Mouse (Mus musculus): ENCODE data around the gene Blvrb.

The Blvrb gene

DNA sequence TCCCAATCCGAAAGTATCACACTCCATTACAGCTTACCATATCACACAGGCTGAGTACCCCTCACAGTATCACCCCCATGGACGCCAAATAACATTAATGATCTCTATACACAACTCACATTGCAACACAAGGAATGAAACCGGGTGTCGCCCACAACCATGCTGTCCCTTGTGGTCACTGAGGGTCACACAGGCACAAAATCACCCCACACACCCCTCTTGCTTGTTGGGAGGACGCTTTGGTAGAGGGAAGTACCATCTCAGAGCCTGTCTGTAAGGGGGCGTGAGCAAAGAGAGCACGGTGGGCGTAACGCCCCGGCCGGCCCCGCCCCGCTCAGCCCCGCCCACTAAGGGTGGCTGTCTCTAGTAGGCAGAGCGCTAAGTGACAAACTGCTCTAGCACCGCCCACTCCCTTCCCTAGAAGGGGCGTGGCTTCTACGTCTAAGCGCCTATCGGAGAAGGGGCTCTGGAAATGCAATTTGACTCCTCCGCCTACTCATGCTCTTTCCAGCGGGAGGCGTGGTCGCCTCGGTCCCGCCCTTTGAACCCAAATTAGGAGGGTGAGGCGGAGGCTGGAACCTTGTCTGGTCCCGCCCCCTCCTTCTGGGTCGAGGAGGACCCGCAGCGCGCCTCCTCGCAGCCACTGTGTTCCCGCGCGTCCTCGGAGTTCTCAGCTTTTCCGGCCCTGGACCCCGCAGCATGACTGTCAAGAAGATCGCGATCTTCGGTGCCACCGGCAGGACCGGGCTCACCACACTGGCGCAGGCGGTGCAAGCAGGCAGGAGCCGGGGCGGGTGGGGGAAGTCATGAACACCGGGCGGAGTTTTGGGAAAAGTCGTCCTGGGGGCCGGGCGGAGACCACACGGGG lies at the start of gene Blvrb, which contains the start of gene Sptbn4:
TSS of gene Blvrb (plus strand) at position 560 of the 868 bp plus-strand sequence.
TSS of gene Sptbn4 (minus strand) at position 268 of the 868 bp plus-strand sequence.
- peak; percentile 100 for DNase-seq (ENCODE audit: inconsistent ontology term)

DNA sequence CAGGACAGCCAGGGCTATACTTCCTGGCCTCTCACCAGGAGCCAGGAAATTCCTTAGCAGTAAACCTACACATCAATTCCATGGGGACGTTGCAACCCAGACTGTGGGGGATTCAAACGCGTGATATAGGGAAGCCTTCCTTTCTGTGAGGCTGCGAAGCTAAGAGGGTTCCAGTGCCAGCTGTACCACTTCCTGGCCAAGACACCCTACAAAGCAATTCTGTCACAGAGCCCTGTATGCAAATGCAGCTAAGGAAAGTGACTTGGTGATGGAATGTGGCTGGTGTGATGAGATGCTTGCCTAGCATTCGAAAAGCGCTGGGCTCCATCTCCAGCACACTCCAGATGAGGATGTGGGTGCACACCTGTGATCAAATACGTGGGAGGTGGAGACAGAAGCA lies 47.2 kb upstream of the Blvrb start:
- no peak for DNase-seq (ENCODE audit: inconsistent ontology term)

DNA sequence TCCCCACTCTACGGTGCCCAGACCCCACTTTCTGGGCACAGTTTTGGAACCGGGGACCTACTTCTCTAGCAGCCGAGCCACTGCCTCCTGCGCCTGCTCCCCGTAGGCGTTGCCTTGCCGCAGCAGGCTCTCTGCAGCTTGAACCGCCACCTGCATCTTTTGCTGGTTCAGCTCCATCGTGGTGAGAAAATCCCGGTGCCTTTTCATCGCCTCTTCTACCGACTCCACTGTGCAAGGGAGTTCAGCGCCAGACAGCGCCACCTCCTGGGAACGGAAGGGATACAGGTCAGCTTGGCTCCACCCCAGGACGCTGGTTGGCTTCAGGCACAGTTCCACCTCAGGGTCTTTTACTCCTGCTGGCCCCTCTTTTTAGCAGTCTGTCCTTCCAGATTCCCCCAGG lies 45.1 kb upstream of the Blvrb start:
- DNase-seq (ENCODE audit: inconsistent ontology term): peak; percentile 22

DNA sequence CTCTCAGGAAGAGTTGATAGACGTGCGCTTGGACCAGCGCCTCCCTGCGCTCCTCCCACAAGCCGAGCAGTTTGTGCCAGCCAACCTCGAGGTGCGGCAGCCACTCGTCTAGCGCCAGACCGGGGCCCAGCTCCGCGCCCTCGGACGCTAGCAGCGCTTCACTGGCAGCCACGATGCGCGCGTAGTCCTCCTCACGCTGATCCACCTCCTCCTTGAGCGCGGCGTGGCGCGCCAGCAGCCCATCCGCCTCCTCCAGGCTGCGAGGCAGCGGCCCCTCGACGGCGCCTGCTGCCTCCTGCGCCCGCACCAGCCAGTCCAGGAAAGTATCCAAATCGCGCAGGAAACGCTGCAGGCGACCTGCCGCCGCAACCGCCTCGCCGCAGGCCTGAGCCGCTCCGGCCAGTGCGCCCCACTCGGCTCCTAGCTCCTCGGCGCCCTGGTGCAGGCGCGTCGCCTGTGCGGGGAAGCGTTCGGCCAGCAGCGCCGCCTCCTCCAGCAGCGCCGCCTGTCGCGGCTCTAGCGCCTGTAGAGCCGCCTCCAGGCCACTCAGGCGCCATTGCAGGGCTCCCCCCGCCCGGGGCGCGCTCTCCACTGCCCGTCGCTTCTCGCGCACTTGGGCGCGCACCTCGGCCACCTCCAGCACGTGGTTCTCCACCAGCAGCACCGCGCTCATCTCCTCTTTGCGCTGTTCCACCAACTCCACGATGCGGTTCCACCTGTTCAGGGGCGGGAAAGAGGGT lies 43.4 kb upstream of the Blvrb start:
- DNase-seq (ENCODE audit: inconsistent ontology term): no peak

DNA sequence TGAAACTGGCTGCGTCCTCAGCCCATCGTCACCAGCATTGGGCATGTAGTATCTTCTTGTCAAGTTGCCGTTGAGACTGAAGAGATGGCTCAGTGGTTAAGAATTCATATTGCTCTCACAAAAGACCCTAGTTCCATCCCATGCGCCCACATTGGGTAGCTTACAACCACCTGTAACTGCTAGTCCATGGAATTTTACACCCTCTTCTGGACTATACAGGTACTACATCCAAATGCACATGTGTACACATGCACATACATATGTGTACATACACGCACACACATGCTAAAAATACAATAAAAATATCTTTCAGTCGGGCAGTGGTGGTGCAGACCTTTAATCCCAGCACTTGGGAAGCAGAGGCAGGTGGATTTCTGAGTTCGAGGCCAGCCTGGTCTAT lies 41.3 kb upstream of the Blvrb start:
- no peak for DNase-seq (ENCODE audit: inconsistent ontology term)

DNA sequence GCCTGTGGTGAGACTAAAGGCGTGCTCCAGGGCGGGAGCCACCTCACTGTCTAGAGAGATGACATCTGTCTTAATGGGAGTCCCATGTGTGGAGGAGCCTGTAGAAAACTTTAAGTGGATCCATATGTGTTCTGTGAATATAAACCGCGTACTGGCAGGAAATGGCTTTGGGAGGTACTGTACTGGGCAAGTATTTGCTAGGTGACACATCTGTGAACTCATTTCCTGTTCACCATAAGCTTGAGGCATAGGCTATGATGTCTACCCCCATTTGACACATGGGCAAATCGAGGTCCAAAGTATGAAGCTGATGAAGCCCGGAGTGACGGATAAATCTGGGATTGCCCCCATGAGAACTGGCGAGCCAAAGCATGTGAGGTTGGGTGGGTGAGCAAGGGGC lies 40.0 kb upstream of the Blvrb start:
- no peak for DNase-seq (ENCODE audit: inconsistent ontology term)

DNA sequence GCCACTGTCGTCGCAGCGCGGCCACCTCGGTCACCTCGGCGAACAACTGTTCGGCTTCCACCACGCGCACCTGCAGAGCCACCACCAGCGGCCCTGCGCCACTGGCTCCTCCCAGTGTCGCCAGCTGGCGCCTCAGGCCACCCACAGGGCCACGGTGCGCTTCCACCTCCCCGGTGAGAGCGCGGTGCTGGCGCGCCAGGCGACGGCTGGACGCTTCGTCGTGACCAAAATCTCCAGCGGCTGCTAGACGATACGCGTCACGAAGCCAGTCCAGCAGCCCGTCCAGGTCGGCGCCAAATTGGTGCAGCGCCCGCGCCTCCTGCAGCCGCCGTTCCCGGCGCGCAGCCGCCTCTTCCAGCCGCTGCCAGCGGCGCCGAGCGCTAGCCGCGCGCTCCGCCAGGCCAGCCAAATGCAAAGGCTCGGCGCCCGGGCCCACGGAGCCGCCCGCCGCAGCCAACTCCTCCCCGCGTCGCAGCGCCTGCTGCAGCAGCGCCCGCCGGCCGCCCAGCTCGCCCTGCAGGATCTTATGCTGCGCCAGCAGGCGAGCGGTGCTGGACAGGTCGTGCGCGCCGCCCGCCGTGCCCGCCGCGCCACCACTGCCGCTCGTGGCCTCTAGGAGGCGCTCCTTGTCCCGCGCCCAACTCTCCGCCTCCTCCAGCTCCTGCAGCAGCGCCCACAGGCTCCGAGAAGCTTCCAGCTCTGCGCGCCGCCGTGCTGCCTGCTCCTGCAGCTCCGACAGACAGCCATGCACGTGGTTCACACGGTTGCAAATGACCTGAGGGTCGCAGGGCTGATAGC lies 39.2 kb upstream of the Blvrb start:
- peak; percentile 80 for DNase-seq (ENCODE audit: inconsistent ontology term)

DNA sequence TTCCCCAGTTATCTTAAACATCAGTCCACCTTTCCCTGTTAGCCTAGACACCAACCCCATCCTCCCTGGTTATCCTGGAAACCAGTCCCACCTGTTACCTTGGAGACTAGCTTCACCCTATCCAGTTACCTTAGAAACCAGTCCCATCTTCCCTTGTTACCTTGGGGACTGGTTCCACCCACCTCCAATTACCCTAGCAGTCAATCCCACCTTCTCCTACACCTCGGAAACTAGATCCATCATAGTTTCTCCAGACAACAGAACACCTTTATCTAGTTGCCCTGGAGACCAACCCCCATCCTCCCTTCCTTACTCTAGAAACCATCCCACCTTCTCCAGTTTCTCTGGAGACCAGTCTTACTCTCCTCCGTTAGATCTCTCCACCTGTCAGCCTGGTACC lies 30.6 kb upstream of the Blvrb start:
- DNase-seq (ENCODE audit: inconsistent ontology term): no peak

DNA sequence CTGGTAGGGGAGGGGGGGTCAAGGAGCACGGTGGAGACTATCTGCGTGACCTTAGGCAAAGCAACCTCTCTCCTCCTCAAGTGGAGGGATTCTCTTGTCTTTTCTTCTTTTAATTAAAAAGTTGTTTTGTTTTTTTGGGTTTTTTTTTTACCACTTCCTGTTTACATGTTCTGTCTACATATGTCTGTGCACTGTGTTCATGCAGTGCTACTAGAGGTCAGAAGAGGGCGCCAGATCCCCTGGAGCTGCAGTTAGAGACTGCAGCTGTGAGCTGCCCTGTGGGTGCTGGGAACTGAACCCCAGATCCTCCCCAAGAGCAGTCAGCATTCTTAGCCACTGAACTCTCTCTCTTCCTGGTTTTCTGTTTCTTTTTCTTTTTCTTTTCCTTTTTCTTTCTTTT lies 28.7 kb upstream of the Blvrb start:
- DNase-seq (ENCODE audit: inconsistent ontology term): no peak

DNA sequence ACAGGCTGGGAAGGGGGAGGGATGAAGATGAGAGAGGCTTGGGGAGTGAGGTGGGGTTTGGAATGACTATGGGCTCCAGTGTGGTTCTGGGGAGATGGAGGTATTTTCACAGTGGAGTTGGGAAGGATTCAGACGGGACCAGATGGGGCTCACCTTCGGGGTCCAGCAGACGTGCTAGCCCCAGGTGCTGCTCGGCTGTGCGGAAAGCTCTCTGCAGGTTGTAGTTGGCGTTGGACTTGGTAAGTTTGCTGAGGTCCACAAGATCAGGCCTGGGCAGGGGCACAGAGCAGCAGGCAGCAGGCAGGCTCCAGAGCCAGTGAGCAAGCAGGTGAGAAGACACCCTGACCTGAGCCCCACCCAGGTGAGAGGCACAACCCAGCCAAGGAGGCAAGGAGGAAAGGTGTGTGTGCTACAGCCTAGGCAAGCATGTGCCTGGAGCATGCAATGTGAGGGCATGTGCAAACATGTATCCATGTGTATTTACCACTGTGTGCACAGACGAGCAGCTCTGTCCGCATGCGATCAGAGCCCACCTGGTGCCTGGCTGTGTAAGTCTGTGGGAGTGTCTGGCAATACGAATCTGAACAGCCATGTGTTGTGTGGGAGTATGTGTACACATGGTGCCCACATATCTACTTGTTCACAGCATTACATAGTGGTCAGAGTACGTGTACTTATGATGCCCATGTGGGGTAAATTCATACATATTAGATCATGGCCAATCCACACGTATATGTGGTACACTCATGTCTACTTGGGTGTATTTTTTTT lies 24.0 kb upstream of the Blvrb start:
- no peak for DNase-seq (ENCODE audit: inconsistent ontology term)

DNA sequence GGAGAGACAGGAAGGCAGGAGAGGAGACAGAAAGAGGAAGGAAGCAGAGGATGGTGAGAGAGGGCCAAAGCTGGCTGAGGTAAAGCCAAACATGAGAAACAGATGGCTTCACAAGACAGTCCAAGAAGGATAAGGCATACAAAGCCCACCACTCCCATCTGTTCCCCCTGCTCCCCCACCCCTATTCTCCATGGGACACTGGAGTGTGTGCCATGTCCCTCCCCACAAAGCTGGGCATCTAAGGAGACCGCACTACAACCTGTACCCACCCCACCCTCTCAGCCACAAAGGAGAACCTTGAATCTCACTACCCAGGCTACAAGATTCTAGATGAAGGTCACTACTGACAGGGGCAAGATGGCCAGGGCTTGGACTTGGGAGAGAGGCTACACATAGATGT lies 20.4 kb upstream of the Blvrb start:
- DNase-seq (ENCODE audit: inconsistent ontology term): no peak

DNA sequence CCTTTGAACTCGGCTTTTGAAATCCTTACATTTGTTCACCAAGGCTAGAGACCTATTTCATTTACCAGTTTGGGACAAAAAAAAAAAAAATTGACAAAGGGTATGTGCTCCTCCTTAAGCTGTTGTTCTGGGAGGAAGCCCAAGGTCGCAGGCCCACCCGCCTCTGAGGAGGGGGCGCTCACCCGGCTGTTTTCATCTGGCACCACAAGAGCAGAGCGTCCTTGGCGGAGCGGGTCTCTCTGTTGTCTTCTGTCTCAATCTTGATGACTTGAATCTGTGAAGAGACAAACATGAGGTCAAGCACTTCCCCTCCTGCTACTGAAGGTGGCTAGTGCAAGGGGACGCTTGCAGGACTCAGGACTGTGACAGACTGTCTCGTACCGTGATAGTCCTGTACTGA lies 19.8 kb upstream of the Blvrb start:
- no peak for DNase-seq (ENCODE audit: inconsistent ontology term)

DNA sequence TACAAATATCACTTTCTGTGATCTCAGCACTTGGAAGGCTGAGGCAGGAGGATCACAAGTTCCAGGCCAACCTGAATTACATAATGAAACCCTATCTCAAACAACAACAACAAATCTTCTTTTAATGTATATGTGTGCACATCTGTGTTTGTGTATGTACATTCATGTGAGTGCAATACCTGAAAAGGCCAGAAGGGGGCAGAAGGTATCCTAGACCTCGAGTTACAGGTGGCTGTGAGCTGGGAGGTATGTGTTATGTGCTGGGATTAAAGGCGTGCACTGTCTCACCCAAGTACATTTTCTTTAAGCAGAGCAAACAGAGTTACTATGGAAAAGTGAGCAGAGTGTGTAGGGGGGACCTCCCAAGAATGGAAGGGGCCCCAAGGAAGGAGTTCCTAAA lies 18.6 kb upstream of the Blvrb start:
- no peak for DNase-seq (ENCODE audit: inconsistent ontology term)

DNA sequence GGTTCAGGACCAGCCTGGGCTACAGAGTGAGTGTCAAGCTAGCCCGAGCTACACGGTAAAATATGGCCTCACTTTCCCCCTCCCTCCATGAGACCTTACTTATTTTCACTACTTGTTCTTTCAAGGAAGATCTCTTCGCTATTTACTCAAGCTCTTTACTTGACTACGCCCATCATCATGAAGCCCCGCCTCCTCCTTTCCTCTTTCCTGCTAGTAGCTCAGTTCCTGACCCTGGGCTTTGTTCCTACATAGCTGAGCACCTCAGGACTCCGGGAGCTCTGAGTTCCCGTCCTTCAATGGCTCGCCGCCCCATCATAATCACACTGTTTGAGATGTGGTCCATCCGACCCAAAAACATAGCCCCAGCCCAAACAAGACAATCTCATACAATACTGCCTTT lies 14.4 kb upstream of the Blvrb start:
- DNase-seq (ENCODE audit: inconsistent ontology term): no peak

DNA sequence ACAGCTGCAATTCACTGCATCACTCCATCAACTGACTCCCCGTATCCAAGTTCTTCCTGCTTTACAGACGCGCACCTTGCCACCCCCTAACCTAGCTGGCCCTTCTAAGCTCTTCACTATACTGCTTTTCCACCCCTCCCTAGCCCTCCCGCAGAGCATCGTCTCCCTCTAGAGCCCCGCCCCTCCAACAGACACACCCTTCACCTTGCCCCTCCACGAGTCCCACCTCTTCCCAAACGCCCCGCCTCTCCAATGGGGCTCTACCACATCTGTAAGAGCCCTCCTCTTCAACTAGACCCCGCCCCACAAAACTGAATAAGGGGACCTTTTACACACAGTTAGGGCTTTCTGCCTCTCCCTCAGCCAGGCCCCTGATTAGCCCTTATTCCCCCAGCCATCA lies 14.0 kb upstream of the Blvrb start:
- no peak for DNase-seq (ENCODE audit: inconsistent ontology term)

DNA sequence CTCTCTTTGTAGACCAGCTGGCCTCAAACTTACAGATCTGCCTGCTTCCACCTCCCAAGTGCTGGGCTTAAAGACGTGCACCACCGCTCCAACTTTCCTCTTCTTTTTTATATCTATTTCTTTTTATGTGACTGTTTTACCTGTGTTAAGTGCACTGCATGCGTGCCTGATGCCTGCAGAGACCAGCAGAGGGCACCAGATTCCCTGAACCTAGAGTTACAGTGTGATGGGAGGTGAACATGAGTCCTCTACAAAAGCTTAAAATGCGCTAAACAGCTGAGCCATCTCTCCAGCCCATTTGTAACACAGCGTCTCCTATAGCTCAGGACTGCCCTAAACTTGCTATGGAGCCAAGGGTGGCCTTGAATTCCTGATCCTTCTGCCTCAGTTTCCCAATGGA lies 10.2 kb upstream of the Blvrb start:
- DNase-seq (ENCODE audit: inconsistent ontology term): no peak

DNA sequence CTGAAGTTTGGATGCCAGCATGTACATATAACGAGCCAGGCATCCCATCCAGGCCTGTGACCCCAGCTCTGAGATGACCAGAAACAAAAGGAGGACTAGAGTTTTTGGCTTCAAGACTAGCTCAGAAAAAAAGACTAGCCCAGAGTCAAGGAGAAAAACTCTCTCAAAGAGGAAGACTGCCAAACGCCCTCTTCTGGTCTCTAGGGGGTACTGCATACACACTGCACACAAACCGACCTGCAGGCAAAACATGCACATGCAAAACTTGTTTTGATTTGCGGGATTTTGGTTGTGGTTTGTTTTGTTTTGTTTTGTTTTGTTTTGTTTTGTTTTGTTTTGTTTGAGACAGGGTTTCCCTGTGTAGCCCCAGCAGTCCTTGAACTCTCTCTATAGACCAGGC lies 7.8 kb upstream of the Blvrb start:
- no peak for DNase-seq (ENCODE audit: inconsistent ontology term)

DNA sequence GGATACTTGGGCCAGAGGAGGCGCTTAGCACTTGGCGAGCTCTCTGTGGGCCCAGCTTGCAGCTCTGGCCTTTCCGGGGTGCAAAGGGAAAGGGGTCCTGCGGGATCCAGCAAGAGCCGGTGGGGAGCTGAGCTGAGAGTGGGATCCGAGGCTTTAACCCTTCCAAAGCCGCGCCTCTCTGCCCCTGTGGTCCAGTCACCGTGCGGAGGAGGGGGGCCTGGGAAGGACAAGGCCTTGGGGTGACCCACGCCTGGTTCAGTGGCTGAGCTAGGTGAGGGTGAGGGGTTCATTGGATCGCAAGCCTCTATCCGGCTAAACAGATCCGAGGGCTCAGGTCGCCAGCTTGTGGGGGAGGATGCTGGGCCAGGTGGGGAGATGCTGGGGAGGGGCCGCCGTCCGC lies 1.7 kb upstream of the Blvrb start:
- DNase-seq (ENCODE audit: inconsistent ontology term): no peak

DNA sequence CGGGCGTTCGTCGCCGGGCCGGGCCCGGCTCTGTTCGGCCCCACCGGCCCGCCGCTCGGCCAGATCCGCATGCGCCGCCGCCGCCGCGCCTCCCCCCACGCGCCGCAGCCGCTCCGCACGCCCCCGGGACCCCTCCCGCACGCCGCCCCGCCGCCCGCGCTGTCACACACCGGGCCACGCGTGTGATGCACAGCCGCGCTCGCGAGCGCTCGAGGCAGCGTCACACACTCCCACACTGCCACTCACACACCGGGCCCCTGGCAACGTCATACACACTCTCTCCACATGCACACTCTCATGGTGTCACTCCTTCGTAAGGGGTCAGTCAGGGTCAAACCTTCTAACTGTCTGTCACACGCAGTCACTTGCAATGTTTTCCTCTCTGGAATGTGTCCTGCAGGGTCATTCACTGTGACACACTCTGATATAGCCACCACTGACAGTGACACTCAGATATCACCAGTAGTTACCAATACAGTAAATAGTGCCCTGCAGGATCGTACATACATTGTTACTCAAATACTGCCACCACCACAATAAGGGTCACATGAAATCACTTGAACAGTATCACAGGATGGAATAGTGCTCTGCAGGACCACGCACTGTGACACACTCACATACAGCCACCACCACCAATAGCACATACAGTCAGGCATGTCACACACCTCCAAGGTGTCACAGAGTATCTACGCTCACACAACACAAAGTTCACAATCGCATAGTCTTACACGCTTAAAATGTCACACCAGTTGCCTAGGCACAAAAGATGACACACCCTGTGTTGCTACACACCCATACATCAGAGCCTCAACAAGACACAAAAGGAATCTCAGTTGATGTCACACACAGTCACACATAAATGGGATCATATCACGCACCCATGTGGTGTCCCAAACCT lies 1.0 kb upstream of the Blvrb start:
- peak; percentile 45 for DNase-seq (ENCODE audit: inconsistent ontology term)

DNA sequence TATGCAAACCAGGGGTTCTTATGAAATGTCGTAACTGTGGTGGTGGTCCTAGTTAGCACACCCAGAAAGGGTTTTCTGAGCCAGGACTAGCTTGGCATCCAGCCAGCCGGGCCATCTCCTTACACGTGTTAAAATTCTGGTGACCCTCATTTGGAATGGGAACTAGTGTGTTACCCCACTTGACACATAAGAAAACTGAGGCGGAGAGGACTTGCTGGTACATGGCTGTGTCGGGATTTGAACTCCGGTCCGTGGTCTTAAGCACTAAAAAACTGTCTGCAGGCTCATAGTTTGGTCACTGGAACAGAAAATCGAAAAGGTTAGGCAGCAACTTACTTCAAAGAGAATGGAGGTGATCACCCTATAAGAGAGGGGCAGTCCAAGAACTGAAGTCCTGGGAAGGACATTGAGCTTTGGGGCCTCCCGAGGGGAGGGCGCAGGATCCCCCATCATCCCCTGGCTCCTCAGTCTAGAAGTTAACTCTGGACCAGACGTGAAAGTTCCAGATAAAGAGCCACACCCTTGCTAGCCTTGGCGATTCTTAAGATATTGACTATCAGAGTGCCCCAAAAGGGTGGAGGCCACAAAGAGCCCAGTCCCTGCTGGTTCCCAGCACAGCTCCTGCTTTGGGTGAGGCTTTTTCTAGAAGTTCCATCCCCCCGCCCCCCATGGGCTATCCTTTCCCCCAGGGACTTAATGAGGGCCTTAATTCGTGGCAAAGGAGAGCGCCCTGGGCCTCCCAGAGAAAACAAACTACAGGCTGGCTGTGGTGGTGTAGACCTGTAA lies 836 bp downstream of the Blvrb start:
- no peak for DNase-seq (ENCODE audit: inconsistent ontology term)
